Mouse (Mus musculus) neural tube, postnatal 0 days (tissue): ENCODE measurements around the gene Fthl17e. TPM values are rescaled to one million over a fixed set of nuclear protein-coding genes. Genes with fewer than 3 reads are reported as not detected.

Source experiments
- polyA plus RNA-seq: library from polyadenylated mRNA; unstranded; fragments of >200 nt; fragmentation: Nextera tagmentation; extraction: Ambion mirVana; gene quantifications from 2 replicates; pipeline ENCODE4 v1.2.1, GENCODE M21; 2015

Fthl17e gene
- not detected in 2 replicates for polyA plus RNA-seq

GRCm38 (mm10) chrX:9033193-9033592 lies at the start of gene Fthl17e:
Gene Fthl17e, plus strand, starts transcription at chrX:9033493.

GRCm38 (mm10) chrX:8986655-8987054 lies 46.6 kb upstream of the Fthl17e start, which contains the start of gene Fthl17d:
Gene Fthl17d, minus strand, starts transcription at chrX:8986755.

GRCm38 (mm10) chrX:9062715-9063114 lies 29.4 kb downstream of the Fthl17e start, which contains the start of gene Fthl17f:
Gene Fthl17f, plus strand, starts transcription at chrX:9063015.

Other genes starting within 250 kb of the Fthl17e start
- not detected in 2 replicates for gene Ssxb5, start 229.8 kb upstream of the Fthl17e start, polyA plus RNA-seq
- gene Gm6592, start 189.5 kb upstream of the Fthl17e start, polyA plus RNA-seq, result not detected in 2 replicates
- gene Gm5751, start 159.2 kb upstream of the Fthl17e start, polyA plus RNA-seq, result not detected in 2 replicates
- 41.5 and 51.1 TPM in 2 replicates for gene B630019K06Rik, start 141.1 kb upstream of the Fthl17e start, polyA plus RNA-seq
- not detected in 2 replicates for gene Fthl17b, start 70.5 kb upstream of the Fthl17e start, polyA plus RNA-seq
- gene Fthl17c, start 56.9 kb upstream of the Fthl17e start, polyA plus RNA-seq, result not detected in 2 replicates
- gene Fthl17d, start 46.7 kb upstream of the Fthl17e start, polyA plus RNA-seq, result not detected in 2 replicates
- gene Fthl17f, start 29.5 kb downstream of the Fthl17e start, polyA plus RNA-seq, result not detected in 2 replicates
- not detected in 2 replicates for gene 4930402K13Rik, start 71.1 kb downstream of the Fthl17e start, polyA plus RNA-seq
- gene Lancl3, start 166.4 kb downstream of the Fthl17e start, polyA plus RNA-seq, result 2.8 and 2.9 TPM in 2 replicates
- gene Gm14862, start 223.4 kb downstream of the Fthl17e start, polyA plus RNA-seq, result not detected in 2 replicates
- gene Xk, start 239.3 kb downstream of the Fthl17e start, polyA plus RNA-seq, result 5.0 TPM in 2 replicates